Mouse (Mus musculus): ENCODE measurements around the gene Nampt. TPM values are rescaled to one million over a fixed set of nuclear protein-coding genes. Genes with fewer than 3 reads are reported as not detected.

The Nampt gene
- polyA plus RNA-seq, 1 experiment from 2014 or later: 16.4 TPM

DNA sequence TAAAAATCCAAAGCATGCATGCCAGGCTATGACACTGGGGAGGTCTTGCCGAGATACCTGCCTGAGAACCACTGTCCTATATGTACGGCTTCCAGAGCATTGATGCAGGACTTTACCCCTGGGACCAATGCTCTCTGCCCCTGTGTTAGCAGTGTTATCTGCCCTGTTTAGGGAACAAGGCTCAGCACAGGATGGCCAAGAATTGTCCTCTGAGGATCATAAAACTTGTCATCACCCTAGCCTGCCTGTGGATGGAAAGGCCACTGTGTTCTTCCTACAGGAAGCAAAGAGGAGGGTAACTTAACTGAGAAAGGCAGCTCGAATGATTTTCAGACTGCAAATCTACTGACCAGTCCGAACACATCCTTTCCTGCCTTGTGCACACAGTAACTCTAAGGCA is 36.1 kb downstream of the Nampt start:
- 69% methylated on average over 4 of the region's 4 CpGs for WGBS (ENCODE audit: insufficient replicate concordance)
- Histone ChIP-seq H3K36me3 (replicated peaks; ENCODE audit: insufficient read depth, low read length) (peaks cover 14% of the 10 kb centered on the region), H3K4me2 (ENCODE audit: low read depth, low read length) (no peak overlapping the region), H3K27me3 (ENCODE audit: insufficient read depth, low read length) (no peaks in the 10 kb centered on the region), H3K9ac (replicated peaks) (no peak overlapping the region), H3K27ac (ENCODE audit: low read depth) (no peak overlapping the region), H3K4me1 (ENCODE audit: insufficient read depth) (no peaks in the 10 kb centered on the region), H3K9me3 (ENCODE audit: low read length) (no peaks in the 10 kb centered on the region), H3K4me3 (ENCODE audit: low read depth, low read length) (no peak overlapping the region)
- DNase-seq: no peak
- no peak for ATAC-seq
- TF ChIP-seq CTCF (IDR thresholded peaks at IDR 0.05; ENCODE audit: low read depth) (no peak), EP300 (IDR thresholded peaks at IDR 0.05; ENCODE audit: low read depth) (no peak)

DNA sequence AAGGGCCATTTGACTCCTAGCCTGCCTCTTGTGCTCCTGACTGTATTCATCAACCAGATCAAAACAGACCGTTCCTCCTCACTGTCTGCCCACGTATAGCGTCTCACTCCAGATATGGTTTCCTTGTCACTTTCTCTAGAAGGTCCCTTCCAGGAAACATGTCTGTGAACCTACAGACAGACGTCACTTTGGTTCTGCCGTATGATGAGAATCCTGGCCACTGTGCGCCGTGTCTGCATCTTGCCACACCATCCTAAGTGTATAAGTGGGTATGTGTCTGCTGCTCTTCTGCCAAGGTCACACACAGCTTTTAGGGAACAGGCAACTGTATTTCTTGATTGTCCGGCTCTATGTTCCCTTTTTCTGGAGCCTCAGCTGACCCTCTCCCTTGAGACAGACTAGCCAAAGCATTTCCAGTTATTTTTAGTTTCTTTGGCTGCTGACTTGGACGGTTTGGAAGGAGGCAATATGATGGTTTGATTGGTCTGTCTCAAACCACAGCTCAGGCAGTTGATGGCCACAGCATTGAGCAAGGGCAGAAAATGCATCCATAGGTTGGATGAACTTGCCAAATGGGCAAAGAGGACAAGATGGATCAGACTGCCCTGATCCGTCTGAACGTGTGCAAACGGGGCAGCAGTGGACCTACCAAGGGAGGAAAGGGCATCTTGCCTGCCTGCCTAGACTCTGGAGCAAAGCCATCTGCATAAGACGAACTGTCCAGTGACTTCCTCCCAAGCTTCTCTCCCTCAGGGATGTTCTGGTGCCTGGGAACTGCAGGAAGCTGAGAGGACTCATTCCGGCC is 37.6 kb downstream of the Nampt start:
- Histone ChIP-seq H3K27ac (ENCODE audit: low read depth) (no peak overlapping the region), H3K4me3 (ENCODE audit: low read depth, low read length) (no peak overlapping the region), H3K9me3 (ENCODE audit: low read length) (no peaks in the 10 kb centered on the region), H3K27me3 (ENCODE audit: insufficient read depth, low read length) (no peaks in the 10 kb centered on the region), H3K36me3 (replicated peaks; ENCODE audit: insufficient read depth, low read length) (0 out of 2 replicates have a peak, but pooled peaks cover 9% of the 10 kb centered on the region), H3K9ac (replicated peaks) (no peak overlapping the region), H3K4me1 (ENCODE audit: insufficient read depth) (no peaks in the 10 kb centered on the region), H3K4me2 (ENCODE audit: low read depth, low read length) (no peak overlapping the region)
- ATAC-seq: no peak
- DNase-seq: no peak
- no peak for TF ChIP-seq EP300 (IDR thresholded peaks at IDR 0.05; ENCODE audit: low read depth)
- no peak for TF ChIP-seq CTCF (IDR thresholded peaks at IDR 0.05; ENCODE audit: low read depth)
- 55% methylated on average over 14 of the region's 14 CpGs for WGBS (ENCODE audit: insufficient replicate concordance)

DNA sequence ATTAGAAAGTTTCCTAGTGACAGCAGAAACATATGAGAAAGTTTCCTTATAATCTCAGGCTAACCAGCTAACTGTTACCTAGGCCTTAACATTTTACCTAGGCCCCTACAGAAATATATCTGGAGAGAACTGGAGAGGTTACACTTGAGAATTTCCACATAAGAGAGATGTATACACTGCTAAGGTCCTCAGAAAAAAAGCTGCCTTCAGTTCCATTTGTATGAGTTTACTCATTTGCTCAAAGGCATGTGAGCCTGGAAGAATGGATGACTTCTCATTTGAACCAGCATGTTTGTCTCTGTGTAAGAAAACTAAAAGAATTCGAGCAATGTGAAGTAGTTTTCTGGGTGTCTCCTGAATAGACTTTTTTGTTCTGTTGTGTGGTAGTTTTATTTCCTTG is 39.1 kb downstream of the Nampt start:
- Histone ChIP-seq H3K27ac (ENCODE audit: low read depth) (no peak overlapping the region), H3K4me1 (ENCODE audit: insufficient read depth) (no peaks in the 10 kb centered on the region), H3K4me2 (ENCODE audit: low read depth, low read length) (no peak overlapping the region), H3K27me3 (ENCODE audit: insufficient read depth, low read length) (no peaks in the 10 kb centered on the region), H3K9ac (replicated peaks) (no peak overlapping the region), H3K9me3 (ENCODE audit: low read length) (no peaks in the 10 kb centered on the region), H3K4me3 (ENCODE audit: low read depth, low read length) (no peak overlapping the region), H3K36me3 (replicated peaks; ENCODE audit: insufficient read depth, low read length) (0 out of 2 replicates have a peak, but pooled peaks cover 4% of the 10 kb centered on the region)
- no peak for ATAC-seq
- no peak for DNase-seq
- 72% methylated on average over 1 of the region's 1 CpGs for WGBS (ENCODE audit: insufficient replicate concordance)
- no peak for TF ChIP-seq EP300 (IDR thresholded peaks at IDR 0.05; ENCODE audit: low read depth)

DNA sequence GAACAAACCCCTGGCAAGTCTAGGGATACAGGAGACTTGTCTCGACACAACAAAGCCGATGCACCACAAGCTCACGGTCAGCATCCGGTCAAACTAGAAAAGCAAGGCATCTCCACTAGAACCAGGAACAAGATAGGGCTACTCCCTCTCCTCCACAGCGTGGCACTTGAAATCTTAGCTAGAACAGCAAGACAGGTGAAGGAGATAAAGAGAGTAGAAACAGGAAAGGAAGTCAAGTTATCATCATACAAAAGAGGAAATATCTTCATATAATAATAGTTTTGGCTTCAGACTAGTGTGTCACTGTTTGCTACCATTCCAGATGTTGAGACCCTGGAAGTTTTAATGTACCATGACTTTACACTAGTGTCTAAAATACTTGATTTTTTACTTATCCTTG is 41.5 kb downstream of the Nampt start:
- no peak for ATAC-seq
- Histone ChIP-seq H3K36me3 (replicated peaks; ENCODE audit: insufficient read depth, low read length) (no peaks in the 10 kb centered on the region), H3K27me3 (ENCODE audit: insufficient read depth, low read length) (no peaks in the 10 kb centered on the region), H3K4me2 (ENCODE audit: low read depth, low read length) (no peak overlapping the region), H3K9me3 (ENCODE audit: low read length) (no peaks in the 10 kb centered on the region), H3K4me3 (ENCODE audit: low read depth, low read length) (no peak overlapping the region), H3K9ac (replicated peaks) (no peak overlapping the region), H3K27ac (ENCODE audit: low read depth) (no peak overlapping the region), H3K4me1 (ENCODE audit: insufficient read depth) (no peaks in the 10 kb centered on the region)
- DNase-seq: no peak
- TF ChIP-seq CTCF (IDR thresholded peaks at IDR 0.05; ENCODE audit: low read depth) (no peak), EP300 (IDR thresholded peaks at IDR 0.05; ENCODE audit: low read depth) (no peak)
- WGBS (ENCODE audit: insufficient replicate concordance): 81% methylated on average over 5 of the region's 5 CpGs

DNA sequence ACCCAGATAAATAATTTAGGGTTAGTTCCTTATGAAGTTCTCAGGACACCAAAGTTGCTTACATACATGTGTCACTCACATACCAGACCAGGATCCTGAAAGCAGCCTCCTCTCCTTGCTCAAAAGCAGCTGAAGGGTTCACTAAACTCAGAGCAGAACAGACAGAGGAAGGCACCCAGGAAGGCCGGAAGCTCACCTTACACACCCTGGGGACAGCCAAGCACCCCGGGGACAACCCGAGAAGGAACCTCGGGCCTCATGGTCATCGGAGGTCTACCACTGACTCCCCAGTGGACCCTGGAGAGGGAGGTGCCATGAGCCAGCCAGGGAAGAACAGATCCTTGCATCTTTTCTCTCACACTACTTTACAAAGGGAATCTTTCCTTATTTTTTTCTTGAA is 51.5 kb downstream of the Nampt start:
- Histone ChIP-seq H3K27ac (ENCODE audit: low read depth) (no peak overlapping the region), H3K4me3 (ENCODE audit: low read depth, low read length) (no peak overlapping the region), H3K9ac (replicated peaks) (no peak overlapping the region), H3K4me1 (ENCODE audit: insufficient read depth) (no peaks in the 10 kb centered on the region), H3K36me3 (replicated peaks; ENCODE audit: insufficient read depth, low read length) (no peaks in the 10 kb centered on the region), H3K27me3 (ENCODE audit: insufficient read depth, low read length) (no peaks in the 10 kb centered on the region), H3K9me3 (ENCODE audit: low read length) (no peaks in the 10 kb centered on the region), H3K4me2 (ENCODE audit: low read depth, low read length) (no peak overlapping the region)
- ATAC-seq (no peak), DNase-seq (no peak)
- WGBS (ENCODE audit: insufficient replicate concordance): 83% methylated on average over 5 of the region's 5 CpGs
- TF ChIP-seq CTCF (IDR thresholded peaks at IDR 0.05; ENCODE audit: low read depth) (no peak), EP300 (IDR thresholded peaks at IDR 0.05; ENCODE audit: low read depth) (no peak)

DNA sequence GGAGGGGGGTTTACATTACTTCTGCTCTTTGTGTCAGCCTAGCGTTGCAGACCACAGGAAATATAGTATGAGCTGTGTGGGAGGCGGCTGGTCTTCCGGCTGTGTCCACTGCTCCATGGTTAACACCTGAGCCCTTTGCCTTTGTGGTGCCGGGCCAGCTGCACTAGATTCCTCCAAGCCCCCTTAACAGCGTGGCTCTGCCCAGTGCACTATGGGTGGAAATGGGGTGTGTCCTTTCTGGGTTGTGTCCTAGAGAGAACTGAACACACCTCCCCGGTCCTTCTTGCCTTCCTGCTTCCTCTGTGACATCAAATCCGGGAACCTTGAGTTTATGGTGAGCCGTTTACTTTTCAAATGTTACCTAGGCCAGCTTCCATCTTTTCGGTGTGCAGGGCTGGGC is 58.2 kb downstream of the Nampt start:
- no peak for ATAC-seq
- Histone ChIP-seq H3K9ac (replicated peaks) (no peak overlapping the region), H3K4me2 (ENCODE audit: low read depth, low read length) (no peak overlapping the region), H3K4me3 (ENCODE audit: low read depth, low read length) (no peak overlapping the region), H3K9me3 (ENCODE audit: low read length) (no peaks in the 10 kb centered on the region), H3K36me3 (replicated peaks; ENCODE audit: insufficient read depth, low read length) (no peaks in the 10 kb centered on the region), H3K27me3 (ENCODE audit: insufficient read depth, low read length) (no peaks in the 10 kb centered on the region), H3K4me1 (ENCODE audit: insufficient read depth) (no peaks in the 10 kb centered on the region), H3K27ac (ENCODE audit: low read depth) (no peak overlapping the region)
- no peak for DNase-seq
- 72% methylated on average over 9 of the region's 9 CpGs for WGBS (ENCODE audit: insufficient replicate concordance)
- no peak for TF ChIP-seq EP300 (IDR thresholded peaks at IDR 0.05; ENCODE audit: low read depth)
- TF ChIP-seq CTCF (IDR thresholded peaks at IDR 0.05; ENCODE audit: low read depth): no peak

Data from liver, postnatal 0 days (tissue).